Mouse (Mus musculus) hindbrain, embryonic 10.5 days (tissue): ENCODE measurements at regions not wholly inside any gene's neighbourhood (a gene's known extent, or its start where the extent isn't known, plus 50 kb on each side); places are given as distances from the start of the nearest gene placed in this dataset.

ENCODE experiments used
- DNase-seq: peaks from one replicate; pipeline ENCODE4 v3.0.0-alpha.2; 2017; ENCODE audit warnings: low spot score
- H3K27ac ChIP-seq: fragments of 300-500 bp; sonication (generic); 2 replicates; pipeline ENCODE4 v1.5.1; 2016; ENCODE audit warnings: mild to moderate bottlenecking, moderate library complexity
- H3K27me3 ChIP-seq: fragments of 300-500 bp; sonication (generic); 2 replicates; pipeline ENCODE4 v1.6.1; 2016; ENCODE audit warnings: mild to moderate bottlenecking; ENCODE audit not compliant: poor library complexity, insufficient read depth, severe bottlenecking
- H3K36me3 ChIP-seq: fragments of 300-500 bp; sonication (generic); 2 replicates; pipeline ENCODE4 v1.6.1; 2016; ENCODE audit warnings: mild to moderate bottlenecking, moderate library complexity
- H3K4me1 ChIP-seq: fragments of 300-500 bp; sonication (generic); replicated peaks from 2 replicates; pipeline ENCODE4 v1.6.1; 2016; ENCODE audit warnings: mild to moderate bottlenecking
- H3K4me3 ChIP-seq: fragments of 300-500 bp; sonication (generic); 2 replicates; pipeline ENCODE4 v1.5.1; 2016; ENCODE audit warnings: mild to moderate bottlenecking, moderate library complexity
- H3K9me3 ChIP-seq: fragments of 300-500 bp; sonication (generic); 2 replicates; pipeline ENCODE4 v1.6.1; 2016; ENCODE audit warnings: mild to moderate bottlenecking, moderate library complexity
- WGBS: fragments of 180-500 bp; shearing (Covaris S2); methylation state at CpG from one replicate; pipeline ENCODE4 v1.1.7; 2016; 5-methylcytosine and 5-hydroxymethylcytosine counted together

GRCm38 (mm10) chr3:19747361-19747760 is 118.9 kb upstream of the 1700064H15Rik start:
- 87% methylated on average over 4 of the region's 4 CpGs for WGBS
- H3K4me1 ChIP-seq = no peaks in the 10 kb centered on the region

GRCm38 (mm10) chr3:19751946-19752345 is 123.5 kb upstream of the 1700064H15Rik start:
- no peaks in the 10 kb centered on the region for H3K4me1 ChIP-seq
- H3K4me3 ChIP-seq = no peak overlapping the region
- H3K9me3 ChIP-seq = no peaks in the 10 kb centered on the region
- H3K27ac ChIP-seq = no peak overlapping the region
- DNase-seq = no peak
- H3K36me3 ChIP-seq = no peaks in the 10 kb centered on the region
- H3K27me3 ChIP-seq = no peaks in the 10 kb centered on the region
- WGBS = 90% methylated on average over 3 of the region's 3 CpGs

More at GRCm38 (mm10) chr3:19747361-19747760, 118.9 kb upstream of the 1700064H15Rik start:
- Histone ChIP-seq H3K27me3 (no peaks in the 10 kb centered on the region), H3K9me3 (no peaks in the 10 kb centered on the region), H3K36me3 (no peaks in the 10 kb centered on the region), H3K4me3 (no peak overlapping the region), H3K27ac (no peak overlapping the region)
- no peak for DNase-seq

GRCm38 (mm10) chr3:19754011-19754410 is 125.5 kb upstream of the 1700064H15Rik start:
- H3K4me1 ChIP-seq = no peaks in the 10 kb centered on the region
- H3K9me3 ChIP-seq = no peaks in the 10 kb centered on the region
- H3K4me3 ChIP-seq = no peak overlapping the region
- 81% methylated on average over 1 of the region's 1 CpGs for WGBS
- no peak for DNase-seq
- no peak overlapping the region for H3K27ac ChIP-seq
- no peaks in the 10 kb centered on the region for H3K36me3 ChIP-seq
- H3K27me3 ChIP-seq = no peaks in the 10 kb centered on the region

- Histone ChIP-seq H3K4me1 (no peaks in the 10 kb centered on the region), H3K27ac (no peak overlapping the region), H3K4me3 (no peak overlapping the region), H3K36me3 (no peaks in the 10 kb centered on the region), H3K9me3 (no peaks in the 10 kb centered on the region), H3K27me3 (no peaks in the 10 kb centered on the region)
- DNase-seq = no peak
- 73% methylated on average over 2 of the region's 2 CpGs for WGBS
Measured at GRCm38 (mm10) chr3:19754636-19755035, 126.2 kb upstream of the 1700064H15Rik start.

- 90% methylated on average over 3 of the region's 3 CpGs for WGBS
Measured at GRCm38 (mm10) chr3:19755136-19755535, 126.7 kb upstream of the 1700064H15Rik start.

GRCm38 (mm10) chr3:19798543-19799106 is 158.2 kb upstream of the Cp start:
- WGBS = 92% methylated on average over 1 of the region's 1 CpGs
- Histone ChIP-seq H3K4me1 (no peaks in the 10 kb centered on the region), H3K27ac (no peak overlapping the region), H3K9me3 (peaks cover 8% of the 10 kb centered on the region; the same call in 1 of the 2 replicates), H3K36me3 (no peaks in the 10 kb centered on the region), H3K4me3 (no peak overlapping the region), H3K27me3 (no peaks in the 10 kb centered on the region)
- no peak for DNase-seq

More at GRCm38 (mm10) chr3:19755136-19755535, 126.7 kb upstream of the 1700064H15Rik start:
- no peak overlapping the region for H3K4me3 ChIP-seq
- H3K9me3 ChIP-seq = no peaks in the 10 kb centered on the region
- no peak overlapping the region for H3K27ac ChIP-seq
- no peaks in the 10 kb centered on the region for H3K4me1 ChIP-seq
- H3K36me3 ChIP-seq = no peaks in the 10 kb centered on the region
- DNase-seq = no peak
- no peaks in the 10 kb centered on the region for H3K27me3 ChIP-seq

GRCm38 (mm10) chr3:19810034-19810433 is 146.8 kb upstream of the Cp start:
- no peaks in the 10 kb centered on the region for H3K9me3 ChIP-seq
- no peaks in the 10 kb centered on the region for H3K36me3 ChIP-seq
- no peak overlapping the region for H3K27ac ChIP-seq
- WGBS = 78% methylated on average over 3 of the region's 3 CpGs
- DNase-seq = no peak
- no peaks in the 10 kb centered on the region for H3K27me3 ChIP-seq
- H3K4me3 ChIP-seq = no peak overlapping the region
- H3K4me1 ChIP-seq = no peaks in the 10 kb centered on the region

GRCm38 (mm10) chr3:19824904-19825303 is 131.9 kb upstream of the Cp start:
- no peak for DNase-seq
- Histone ChIP-seq H3K9me3 (no peaks in the 10 kb centered on the region), H3K27me3 (no peaks in the 10 kb centered on the region), H3K27ac (no peak overlapping the region), H3K36me3 (no peaks in the 10 kb centered on the region), H3K4me1 (no peaks in the 10 kb centered on the region), H3K4me3 (no peak overlapping the region)
- WGBS = 88% methylated on average over 1 of the region's 1 CpGs

GRCm38 (mm10) chr3:19828518-19829246 is 128.2 kb upstream of the Cp start:
- Histone ChIP-seq H3K4me1 (no peaks in the 10 kb centered on the region), H3K36me3 (no peaks in the 10 kb centered on the region), H3K27ac (no peak overlapping the region), H3K4me3 (no peak overlapping the region), H3K9me3 (no peaks in the 10 kb centered on the region), H3K27me3 (no peaks in the 10 kb centered on the region)
- 73% methylated on average over 5 of the region's 5 CpGs for WGBS
- DNase-seq = no peak

- H3K4me3 ChIP-seq = no peak overlapping the region
- no peaks in the 10 kb centered on the region for H3K9me3 ChIP-seq
- H3K36me3 ChIP-seq = no peaks in the 10 kb centered on the region
- no peak for DNase-seq
- WGBS = 92% methylated on average over 2 of the region's 2 CpGs
- H3K27me3 ChIP-seq = no peaks in the 10 kb centered on the region
- H3K4me1 ChIP-seq = no peaks in the 10 kb centered on the region
- no peak overlapping the region for H3K27ac ChIP-seq
Measured at GRCm38 (mm10) chr3:19829752-19830151, 127.1 kb upstream of the Cp start.

GRCm38 (mm10) chr3:19848031-19848735 is 108.7 kb upstream of the Cp start:
- no peak overlapping the region for H3K4me3 ChIP-seq
- no peaks in the 10 kb centered on the region for H3K4me1 ChIP-seq
- H3K27me3 ChIP-seq = no peaks in the 10 kb centered on the region
- no peaks in the 10 kb centered on the region for H3K36me3 ChIP-seq
- no peak for DNase-seq
- H3K27ac ChIP-seq = no peak overlapping the region
- H3K9me3 ChIP-seq = peaks cover 3% of the 10 kb centered on the region; the same call in 1 of the 2 replicates
- WGBS = 83% methylated on average over 6 of the region's 6 CpGs

- 87% methylated on average over 1 of the region's 1 CpGs for WGBS
Measured at GRCm38 (mm10) chr3:19848736-19849269, 108.1 kb upstream of the Cp start.

GRCm38 (mm10) chr3:19882623-19883022 is 74.2 kb upstream of the Cp start:
- Histone ChIP-seq H3K36me3 (no peaks in the 10 kb centered on the region), H3K27me3 (no peaks in the 10 kb centered on the region), H3K4me1 (no peaks in the 10 kb centered on the region), H3K27ac (no peak overlapping the region), H3K4me3 (no peak overlapping the region), H3K9me3 (no peaks in the 10 kb centered on the region)
- DNase-seq = no peak
- 75% methylated on average over 2 of the region's 2 CpGs for WGBS

More at GRCm38 (mm10) chr3:19848736-19849269, 108.1 kb upstream of the Cp start:
- no peaks in the 10 kb centered on the region for H3K36me3 ChIP-seq
- H3K27me3 ChIP-seq = no peaks in the 10 kb centered on the region
- no peak overlapping the region for H3K4me3 ChIP-seq
- DNase-seq = no peak
- H3K27ac ChIP-seq = no peak overlapping the region
- H3K9me3 ChIP-seq = peaks cover 3% of the 10 kb centered on the region; the same call in 1 of the 2 replicates
- H3K4me1 ChIP-seq = no peaks in the 10 kb centered on the region
